Mouse (Mus musculus): ENCODE measurements at regions not wholly inside any gene's neighbourhood (a gene's known extent, or its start where the extent isn't known, plus 50 kb on each side); places are given as distances from the start of the nearest gene placed in this dataset.

GRCm38 (mm10) chr10:96955036-96955775 lies 338.4 kb downstream of the Btg1 start:
- peak; percentile 4 for DNase-seq (ENCODE audit: low read depth, low spot score)

GRCm38 (mm10) chr10:96955776-96956448 lies 339.1 kb downstream of the Btg1 start:
- DNase-seq (ENCODE audit: low read depth, low spot score): peak; percentile 10

- no peak for DNase-seq (ENCODE audit: low read depth, low spot score)
These were observed 339.6 kb downstream of the Btg1 start for GRCm38 (mm10) chr10:96956449-96956834.

- no peak for DNase-seq (ENCODE audit: low read depth, low spot score)
These were observed 340.2 kb downstream of the Btg1 start for GRCm38 (mm10) chr10:96957019-96957418.

- DNase-seq (ENCODE audit: low read depth, low spot score): no peak
These were observed 353.0 kb downstream of the Btg1 start for GRCm38 (mm10) chr10:96969825-96970224.

- DNase-seq (ENCODE audit: low read depth, low spot score): no peak
These were observed 353.9 kb downstream of the Btg1 start for GRCm38 (mm10) chr10:96970737-96971136.

- no peak for DNase-seq (ENCODE audit: low read depth, low spot score)
These were observed 355.0 kb downstream of the Btg1 start for GRCm38 (mm10) chr10:96971810-96972209.

GRCm38 (mm10) chr10:96974326-96974977 lies 357.6 kb downstream of the Btg1 start:
- no peak for DNase-seq (ENCODE audit: low read depth, low spot score)

- no peak for DNase-seq (ENCODE audit: low read depth, low spot score)
These were observed 359.9 kb downstream of the Btg1 start for GRCm38 (mm10) chr10:96976691-96977090.

- DNase-seq (ENCODE audit: low read depth, low spot score): no peak
These were observed 363.7 kb downstream of the Btg1 start for GRCm38 (mm10) chr10:96980494-96980831.

GRCm38 (mm10) chr10:96980832-96981515 lies 364.2 kb downstream of the Btg1 start:
- no peak for DNase-seq (ENCODE audit: low read depth, low spot score)

GRCm38 (mm10) chr10:96981516-96981869 lies 364.7 kb downstream of the Btg1 start:
- DNase-seq (ENCODE audit: low read depth, low spot score): no peak

GRCm38 (mm10) chr10:97000871-97001270 lies 384.1 kb downstream of the Btg1 start:
- DNase-seq (ENCODE audit: low read depth, low spot score): no peak

GRCm38 (mm10) chr10:97008873-97009272 lies 392.1 kb downstream of the Btg1 start:
- no peak for DNase-seq (ENCODE audit: low read depth, low spot score)

- DNase-seq (ENCODE audit: low read depth, low spot score): no peak
These were observed 393.1 kb downstream of the Btg1 start for GRCm38 (mm10) chr10:97009859-97010258.

GRCm38 (mm10) chr10:97018641-97019040 lies 401.8 kb downstream of the Btg1 start:
- DNase-seq (ENCODE audit: low read depth, low spot score): no peak

- no peak for DNase-seq (ENCODE audit: low read depth, low spot score)
These were observed 412.0 kb downstream of the Btg1 start for GRCm38 (mm10) chr10:97028776-97029175.

GRCm38 (mm10) chr10:97030996-97031395 lies 414.2 kb downstream of the Btg1 start:
- DNase-seq (ENCODE audit: low read depth, low spot score): no peak

GRCm38 (mm10) chr10:97035371-97035786 lies 418.6 kb downstream of the Btg1 start:
- DNase-seq (ENCODE audit: low read depth, low spot score): peak; percentile 46

- peak; percentile 49 for DNase-seq (ENCODE audit: low read depth, low spot score)
These were observed 421.2 kb downstream of the Btg1 start for GRCm38 (mm10) chr10:97038025-97038424.

- no peak for DNase-seq (ENCODE audit: low read depth, low spot score)
These were observed 430.8 kb downstream of the Btg1 start for GRCm38 (mm10) chr10:97047566-97047965.

GRCm38 (mm10) chr10:97047996-97048395 lies 431.2 kb downstream of the Btg1 start:
- DNase-seq (ENCODE audit: low read depth, low spot score): no peak
